Mouse (Mus musculus) cerebral cortex, adult 2 months (tissue): ENCODE data around the gene Sap30l.

ENCODE experiments used
- WGBS: fragments of 180-500 bp; shearing (Covaris S2); methylation state at CpG from one replicate; pipeline ENCODE4 v1.1.7; 2018; 5-methylcytosine and 5-hydroxymethylcytosine counted together

Sap30l gene

DNA sequence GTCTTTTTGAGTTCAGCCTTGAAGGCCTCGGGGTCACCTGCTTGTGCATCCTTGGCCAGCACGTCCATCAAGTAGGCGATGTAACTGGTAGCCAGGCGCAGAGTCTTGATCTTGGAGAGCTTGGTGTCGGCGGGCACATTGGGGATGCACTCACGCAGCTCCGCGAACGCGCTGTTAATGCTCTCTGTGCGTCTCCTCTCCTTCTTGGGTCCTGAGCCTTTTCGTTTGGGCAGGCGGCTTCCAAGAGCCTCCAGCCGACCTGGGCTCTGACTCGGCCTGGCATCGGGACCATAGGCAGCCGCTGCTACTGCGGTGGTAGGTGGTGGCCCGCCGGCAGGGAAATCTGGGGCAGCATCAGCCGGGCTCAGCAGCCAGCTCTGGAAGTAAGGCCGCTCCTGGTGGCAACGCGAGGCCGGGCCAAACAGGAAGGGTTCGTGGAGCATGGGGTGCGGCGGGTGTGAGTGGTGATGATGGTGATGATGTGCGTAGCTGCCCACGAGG lies 29.9 kb downstream of the Sap30l start:
- 20% methylated on average over 31 of the region's 31 CpGs for WGBS

DNA sequence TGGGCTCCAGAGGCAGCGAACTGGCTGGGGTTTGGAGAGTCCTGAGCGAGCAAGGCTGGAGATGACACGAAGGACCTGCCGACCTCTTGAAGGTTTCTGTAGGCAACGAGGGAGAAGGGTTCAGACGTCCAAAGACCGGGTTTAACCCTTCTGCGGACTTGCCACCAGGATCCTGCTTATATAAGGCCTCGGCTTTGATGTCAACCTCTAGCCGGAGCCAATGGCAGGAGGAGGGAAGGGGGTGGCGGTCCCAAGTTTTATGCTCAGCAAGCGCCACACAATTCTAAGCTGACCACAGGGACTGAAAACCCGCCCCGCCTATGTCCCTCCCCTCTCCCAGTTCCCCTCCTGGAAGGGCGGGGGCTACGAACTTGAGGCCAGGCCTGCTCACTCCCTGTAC lies 30.4 kb downstream of the Sap30l start:
- WGBS, result 32% methylated on average over 16 of the region's 16 CpGs

DNA sequence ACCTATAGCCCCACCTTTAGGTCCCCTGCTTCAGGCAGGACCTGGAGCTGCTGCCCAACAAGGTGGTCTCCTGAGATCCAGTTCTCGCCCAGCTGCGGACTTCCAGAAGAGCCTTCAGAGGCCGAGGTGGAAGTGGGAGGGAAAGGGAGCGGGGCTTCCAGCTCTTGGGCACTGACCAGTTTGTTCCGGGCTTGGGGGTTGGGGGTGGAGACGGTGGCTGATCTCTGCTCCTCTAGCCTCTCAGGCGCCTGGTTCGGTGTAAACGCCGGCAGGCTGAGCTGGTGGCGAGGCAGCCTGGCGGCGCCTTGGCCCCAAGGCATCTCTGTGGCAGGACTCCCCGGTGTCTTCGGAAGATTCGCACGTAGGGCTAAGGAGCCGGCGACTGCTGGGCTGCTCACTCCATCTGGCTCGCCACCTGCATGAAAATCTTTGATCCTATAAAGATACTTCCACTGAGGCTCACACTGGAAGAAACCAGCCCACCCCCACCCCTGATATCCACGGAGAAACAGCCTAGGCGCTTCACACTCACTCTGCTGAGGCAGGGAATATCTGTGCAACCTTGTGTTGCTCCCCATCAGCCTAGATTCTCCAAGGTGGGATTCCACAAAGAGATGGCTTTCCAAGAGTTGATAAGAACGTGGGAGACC lies 31.2 kb downstream of the Sap30l start, which contains the start of gene Hand1:
Gene Hand1, minus strand, starts transcription at position 267 of the 650 bp plus-strand sequence.
- WGBS, result 30% methylated on average over 23 of the region's 23 CpGs

DNA sequence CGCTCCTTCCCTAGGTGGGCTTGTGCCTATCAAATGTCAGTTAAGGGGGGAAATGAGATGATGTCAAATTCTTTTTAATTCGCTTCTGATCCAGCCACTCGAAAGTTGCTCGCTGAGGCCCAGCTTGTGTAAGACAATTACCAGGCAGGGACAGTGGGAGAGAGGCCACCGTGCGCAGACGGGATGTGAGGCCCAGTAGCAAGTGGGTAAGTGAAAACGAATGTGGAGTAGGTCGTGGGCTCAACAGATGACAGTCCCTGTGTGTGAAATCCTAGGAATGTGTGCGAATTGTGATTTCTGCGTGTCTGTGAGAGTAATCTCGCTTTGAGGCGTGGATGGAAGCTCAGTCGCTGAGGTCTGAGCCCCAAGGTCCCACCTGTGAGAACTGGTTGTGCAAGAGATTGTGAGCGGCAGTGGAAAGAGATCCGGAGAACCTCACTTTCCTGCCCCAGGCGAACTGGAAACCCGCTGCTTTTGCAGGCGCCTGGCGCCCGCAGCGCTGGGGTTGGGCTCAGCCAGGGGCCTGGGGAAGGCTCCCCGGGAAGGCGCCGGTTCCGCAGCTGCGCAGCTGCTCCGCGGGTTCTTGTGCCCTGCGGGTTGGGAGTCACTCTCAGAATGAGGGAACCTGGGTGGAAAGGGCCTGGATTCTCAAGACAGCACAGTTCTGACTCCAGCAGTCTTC lies 32.0 kb downstream of the Sap30l start:
- 14% methylated on average over 30 of the region's 30 CpGs for WGBS

DNA sequence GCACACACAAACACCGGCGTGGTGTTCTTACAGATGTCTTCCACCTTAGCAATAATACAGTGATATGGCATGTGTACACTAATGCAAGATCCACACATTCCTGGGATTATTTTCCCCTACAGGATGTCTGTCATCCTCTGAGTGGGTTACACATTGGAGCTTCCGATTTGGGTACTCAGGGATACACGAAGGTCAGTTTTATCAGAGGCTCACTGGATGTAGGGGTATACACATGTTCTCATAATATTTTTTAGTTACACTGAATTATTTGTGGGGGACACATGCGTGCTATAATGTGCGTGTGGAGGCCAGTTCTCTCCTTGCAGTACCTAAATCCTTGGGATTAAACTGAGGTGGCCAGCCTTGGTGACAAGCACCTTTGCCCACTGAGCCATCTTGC lies 32.6 kb downstream of the Sap30l start:
- 26% methylated on average over 6 of the region's 6 CpGs for WGBS

DNA sequence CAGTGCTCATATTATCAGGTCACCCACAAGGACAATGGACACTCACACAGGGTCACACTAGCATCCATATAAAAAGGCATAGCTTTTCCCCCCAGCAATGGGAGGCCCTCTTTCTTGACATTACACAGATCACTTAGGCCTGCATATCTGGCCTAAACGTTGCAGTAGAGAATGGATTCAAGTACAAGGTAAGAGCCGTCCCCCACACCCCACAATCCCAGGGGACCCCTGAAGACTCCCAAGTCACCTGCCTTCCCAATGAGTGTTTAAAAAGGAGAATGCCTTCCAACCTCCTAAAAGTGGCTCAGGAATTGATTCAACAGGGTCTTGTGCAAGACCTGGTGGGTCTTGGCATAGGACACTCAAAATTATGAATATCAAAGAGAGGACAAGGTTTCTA lies 33.9 kb downstream of the Sap30l start:
- 48% methylated on average over 2 of the region's 2 CpGs for WGBS

DNA sequence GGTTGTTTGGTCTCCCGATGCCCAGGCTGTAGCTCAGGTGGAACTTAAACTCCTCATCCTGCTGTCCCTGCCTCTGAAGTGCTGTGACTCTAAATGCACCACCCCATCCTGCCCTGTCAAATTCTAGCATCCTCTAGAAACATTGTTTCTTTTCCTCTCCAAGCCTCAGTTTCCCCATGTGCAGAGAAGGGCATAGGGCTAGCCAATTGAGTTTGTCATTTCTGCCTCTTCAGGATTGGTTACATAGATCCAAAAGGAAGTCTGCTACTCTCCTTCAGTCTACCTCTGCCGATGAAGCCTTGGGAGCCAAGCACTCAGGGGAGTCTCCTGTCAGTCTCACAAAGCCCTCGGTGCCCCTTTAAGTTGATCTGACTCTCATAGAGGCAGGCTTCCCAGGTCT lies 34.5 kb downstream of the Sap30l start:
- 31% methylated on average over 3 of the region's 3 CpGs for WGBS

DNA sequence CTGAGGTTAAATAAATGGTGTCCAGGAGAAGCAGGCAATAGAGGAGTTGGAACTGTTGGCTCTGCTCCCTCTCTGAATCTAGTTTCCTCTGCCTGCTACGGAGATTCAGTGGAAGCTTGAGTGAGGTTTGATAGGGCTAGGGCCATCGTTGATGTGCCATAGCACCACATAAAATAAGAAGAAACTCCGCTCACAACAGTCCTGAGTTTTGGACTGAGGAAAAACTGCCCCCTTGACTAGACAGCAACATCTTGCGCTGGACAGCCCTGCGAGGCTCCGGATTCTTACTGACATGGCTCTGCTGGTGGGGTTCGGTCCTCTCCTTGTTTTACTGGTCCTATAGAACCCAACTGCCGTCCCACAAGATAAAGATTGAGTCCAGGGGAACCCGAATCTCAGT lies 35.0 kb downstream of the Sap30l start:
- 21% methylated on average over 9 of the region's 9 CpGs for WGBS

DNA sequence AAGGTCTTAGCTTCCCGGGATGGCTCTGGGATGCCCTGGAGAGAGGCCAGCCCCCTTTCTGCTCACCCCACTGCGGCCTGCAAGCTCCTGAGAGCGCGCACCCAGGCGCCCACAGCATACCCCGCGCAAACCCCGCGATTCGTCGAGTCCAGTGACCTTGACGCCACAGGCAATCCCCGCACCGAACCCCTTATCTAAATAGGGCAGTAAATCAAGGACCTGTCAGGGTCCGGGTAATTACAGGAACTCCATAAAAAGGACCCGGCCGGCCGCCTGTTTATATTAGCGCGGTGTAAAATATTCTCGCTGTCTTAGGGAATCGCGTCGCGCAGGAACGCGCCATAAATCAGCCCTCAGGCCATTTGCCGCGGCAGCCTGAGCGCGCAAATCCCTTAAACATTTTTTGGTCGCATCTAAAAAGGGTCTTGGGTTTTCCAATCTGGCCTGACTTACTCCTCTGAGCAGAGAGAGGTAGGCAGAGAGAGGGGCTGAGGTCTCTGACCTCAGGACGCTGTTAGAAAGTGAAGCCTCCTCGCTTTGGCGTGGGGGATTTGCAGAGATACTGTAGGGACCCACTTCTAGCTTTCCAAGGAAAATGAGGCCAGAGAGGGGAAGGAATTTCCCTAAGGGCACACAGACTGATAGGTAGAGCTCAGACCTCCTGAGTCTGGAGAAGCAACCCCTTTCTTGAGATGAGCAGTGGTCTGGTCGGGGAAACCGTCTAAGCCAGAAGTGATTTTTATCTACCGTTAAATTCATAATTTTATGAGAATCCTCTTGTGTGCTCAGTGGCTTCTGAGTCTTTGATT lies 35.6 kb downstream of the Sap30l start:
- 6% methylated on average over 38 of the region's 38 CpGs for WGBS

DNA sequence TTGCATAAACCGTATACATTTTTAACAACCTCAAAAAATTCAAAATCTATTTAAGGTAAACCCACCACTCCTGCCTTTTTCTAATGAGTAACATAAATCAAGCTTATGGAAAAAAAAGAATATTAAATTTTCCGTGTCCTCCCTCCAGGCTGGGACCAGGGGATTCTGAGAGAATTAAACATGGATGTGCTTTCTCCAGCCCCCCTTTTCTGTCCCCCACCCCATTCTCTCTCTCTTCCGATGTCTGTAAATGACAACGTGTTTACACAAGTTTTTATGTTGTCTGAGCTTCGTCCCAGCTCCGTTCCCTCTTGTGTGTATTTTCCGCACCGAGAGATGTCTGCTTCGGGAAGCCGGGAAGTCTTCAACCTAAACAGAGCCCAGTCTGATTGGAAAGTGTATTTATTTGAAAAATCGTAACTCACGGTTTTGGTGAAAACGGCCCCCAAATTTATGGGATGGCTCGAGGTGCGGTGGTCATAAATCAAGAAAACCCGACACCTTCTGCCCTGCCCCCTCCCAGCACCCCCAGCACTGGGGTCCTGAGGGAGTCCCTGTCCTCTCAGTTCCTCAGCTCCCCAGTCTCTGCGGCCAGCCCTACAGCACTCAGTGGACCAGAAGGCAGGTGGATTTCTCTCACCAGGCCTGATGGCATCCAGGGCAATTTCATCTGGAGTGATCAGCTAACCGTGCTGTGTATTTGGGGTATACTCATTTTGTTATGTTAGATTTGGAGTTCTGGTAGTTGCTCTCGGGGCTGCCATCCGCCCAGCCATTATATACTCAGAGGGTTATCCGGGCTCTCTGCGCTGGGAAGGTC lies 36.6 kb downstream of the Sap30l start:
- 23% methylated on average over 22 of the region's 22 CpGs for WGBS

DNA sequence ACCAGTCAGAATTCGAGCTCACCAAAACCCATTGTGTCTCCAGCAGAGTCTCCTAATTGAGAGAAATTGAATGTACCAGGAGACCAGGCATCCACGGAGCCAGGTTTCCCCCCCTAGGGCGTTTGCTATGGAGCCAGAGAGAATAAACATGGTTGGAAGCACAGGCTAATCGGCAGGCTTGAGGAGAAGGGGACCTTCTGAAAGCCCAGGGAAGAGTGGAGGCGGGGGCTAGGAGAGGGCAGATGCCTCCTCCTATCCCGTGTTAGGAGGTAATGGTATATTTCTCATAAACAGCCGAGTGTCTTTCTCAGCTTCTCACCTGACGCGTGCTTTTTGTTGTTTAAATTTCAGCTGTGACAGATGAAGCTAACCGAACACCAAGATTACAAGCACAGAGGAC lies 39.5 kb downstream of the Sap30l start:
- WGBS, result 60% methylated on average over 10 of the region's 10 CpGs

DNA sequence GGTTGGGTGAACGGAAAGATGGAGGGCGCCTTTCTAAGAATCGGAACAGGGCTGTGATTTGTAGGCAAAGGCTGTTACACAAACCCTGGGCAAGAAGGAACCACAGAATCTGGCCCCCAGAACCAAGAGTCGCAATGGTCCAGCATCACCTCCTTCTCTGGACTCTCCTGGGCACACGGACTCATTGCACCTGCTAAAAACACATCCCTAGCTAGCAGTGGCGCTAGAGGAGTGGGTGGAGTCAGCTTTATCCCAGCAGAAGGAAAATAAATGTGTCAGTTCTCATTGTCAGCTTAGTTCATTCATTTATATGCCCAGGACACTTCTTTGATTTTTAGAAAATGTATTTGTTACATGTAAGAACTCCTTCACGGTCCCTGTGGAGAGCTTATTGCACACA lies 40.0 kb downstream of the Sap30l start:
- WGBS, result 43% methylated on average over 7 of the region's 7 CpGs

DNA sequence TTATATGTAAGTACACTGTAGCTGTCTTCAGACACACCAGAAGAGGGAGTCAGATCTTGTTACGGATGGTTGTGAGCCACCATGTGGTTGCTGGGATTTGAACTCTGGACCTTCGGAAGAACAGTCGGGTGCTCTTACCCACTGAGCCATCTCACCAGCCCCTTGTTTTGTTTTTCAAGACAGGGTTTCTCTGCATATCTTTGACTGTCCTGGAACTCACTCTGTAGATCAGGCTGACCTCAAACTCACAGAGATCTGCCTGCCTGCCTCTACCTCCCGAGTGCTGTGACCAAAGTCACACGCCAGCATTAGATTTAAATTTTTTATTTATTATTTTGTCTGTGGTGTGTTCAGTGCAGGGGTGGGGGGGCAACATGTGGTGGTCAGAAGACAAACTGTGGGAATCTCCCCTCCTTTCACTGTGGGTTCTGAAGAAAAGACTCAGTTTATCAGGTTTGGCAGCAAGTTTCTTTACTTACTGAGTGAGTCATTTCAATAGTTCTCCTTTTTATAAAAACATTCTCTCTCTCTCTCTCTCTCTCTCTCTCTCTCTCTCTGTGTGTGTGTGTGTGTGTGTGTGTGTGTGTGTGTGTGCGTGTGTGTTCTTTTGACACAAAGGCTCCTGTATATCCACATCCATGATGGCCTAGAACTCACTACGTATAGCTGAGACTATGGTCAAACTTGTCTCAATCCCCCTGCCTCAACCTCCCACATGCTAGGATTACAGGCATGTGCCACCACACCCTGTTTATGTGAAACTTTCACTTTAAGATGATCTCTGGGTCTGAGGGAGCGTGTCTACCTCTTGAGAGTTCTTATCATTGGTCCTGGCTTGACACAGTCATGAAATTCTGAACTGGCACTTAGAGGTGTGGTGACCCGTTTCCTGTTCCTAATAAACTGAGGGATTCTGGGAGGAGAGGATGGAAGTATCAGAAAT lies 45.3 kb downstream of the Sap30l start:
- WGBS, result 90% methylated on average over 9 of the region's 9 CpGs

DNA sequence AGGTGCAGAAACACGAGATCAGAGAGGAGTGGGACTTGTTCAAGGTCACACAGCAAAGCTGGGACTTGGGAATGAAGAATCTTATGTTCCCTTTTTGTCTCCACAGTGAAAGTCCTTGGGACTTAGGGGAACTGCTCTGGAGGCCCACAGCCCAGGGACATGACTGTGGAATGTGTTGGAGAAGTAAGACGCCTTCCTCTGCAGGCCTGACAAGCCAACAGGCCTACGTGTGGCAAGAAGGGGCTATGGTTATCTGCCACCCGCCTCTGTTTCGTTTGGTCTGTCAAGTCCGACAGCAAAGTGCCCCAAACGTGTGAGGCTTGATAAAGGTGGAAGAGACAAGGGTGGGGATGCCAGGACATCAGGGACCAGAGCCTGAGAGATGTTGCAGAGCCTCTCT lies 46.0 kb downstream of the Sap30l start:
- WGBS, result 80% methylated on average over 7 of the region's 7 CpGs

DNA sequence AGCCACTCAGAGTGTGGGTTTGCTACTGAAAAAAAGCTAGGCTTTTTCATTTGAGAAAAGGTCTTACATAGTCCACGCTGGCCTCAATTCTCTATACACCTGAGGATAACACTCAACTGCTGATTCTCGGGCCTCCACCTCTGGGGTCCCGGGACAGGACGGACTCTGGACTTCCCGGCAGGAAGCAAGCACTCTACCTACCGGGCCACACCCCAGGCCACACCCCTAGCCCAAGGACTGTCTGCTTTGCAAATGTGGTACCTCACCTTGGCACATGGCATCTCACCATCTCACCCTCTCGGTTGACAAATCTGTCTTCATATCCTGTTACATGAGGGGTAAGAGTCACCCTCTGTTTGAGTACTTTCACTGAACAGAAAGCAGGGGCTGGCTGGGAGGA lies 48.9 kb downstream of the Sap30l start:
- 63% methylated on average over 7 of the region's 7 CpGs for WGBS

DNA sequence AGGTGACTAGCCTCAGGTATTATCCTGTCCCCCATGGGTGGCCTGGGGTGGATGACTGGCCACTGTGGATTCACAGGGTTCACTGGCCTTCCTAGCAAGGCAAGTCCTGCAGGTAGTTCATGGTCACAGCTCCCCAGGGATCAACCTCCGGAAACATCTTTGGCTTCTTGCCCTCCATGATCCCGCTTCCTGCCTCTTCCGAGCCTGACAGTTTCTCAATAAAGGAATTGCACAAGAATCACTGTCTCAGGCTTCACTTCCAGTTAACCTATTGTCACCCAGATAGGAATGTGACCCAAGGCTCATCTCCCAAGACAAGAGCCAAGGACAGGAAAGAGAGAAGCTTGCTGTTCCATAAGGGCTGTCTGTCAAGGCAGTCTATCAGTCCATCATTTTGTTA lies 49.5 kb downstream of the Sap30l start:
- 66% methylated on average over 3 of the region's 3 CpGs for WGBS

DNA sequence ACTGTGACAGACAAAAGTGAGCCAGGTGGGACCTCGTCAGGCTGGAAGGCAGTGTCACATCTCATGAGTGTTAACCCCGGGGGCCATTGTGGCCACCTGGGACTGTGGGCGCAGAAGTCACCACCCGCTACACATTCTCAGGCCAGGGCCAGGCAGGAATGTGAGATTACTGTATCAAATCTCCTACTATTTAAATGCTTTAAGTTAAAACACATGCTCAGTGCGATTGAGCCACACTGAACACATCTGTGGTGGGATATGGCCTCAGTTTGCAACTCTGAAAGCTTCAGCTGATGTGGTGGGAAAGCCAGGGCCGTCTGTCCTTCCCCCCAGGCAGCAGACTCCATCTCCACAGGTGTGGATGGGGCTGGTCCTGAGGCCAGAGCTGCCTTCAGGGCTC lies 52.1 kb downstream of the Sap30l start:
- WGBS, result 85% methylated on average over 6 of the region's 6 CpGs

DNA sequence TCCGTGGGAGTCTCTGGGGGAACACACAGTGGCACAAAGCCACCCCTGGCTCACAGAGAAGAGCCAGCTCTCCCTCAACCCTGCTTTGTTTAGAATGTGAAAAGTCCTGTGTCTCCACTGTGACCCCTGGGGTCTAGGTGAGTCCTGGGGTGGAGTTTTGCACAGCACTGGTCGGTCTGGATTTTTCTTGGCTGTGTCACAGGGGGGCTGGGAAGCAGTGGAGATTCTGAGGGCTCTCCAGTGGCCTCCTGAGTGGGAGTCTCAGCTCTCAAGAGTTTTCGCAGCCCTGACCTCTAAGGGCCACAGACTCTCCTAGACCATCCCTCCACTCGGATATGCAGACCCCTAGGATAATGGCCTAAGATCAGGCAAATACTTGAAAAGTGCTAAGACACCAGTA lies 56.3 kb downstream of the Sap30l start:
- WGBS, result 75% methylated on average over 4 of the region's 4 CpGs
